ENCODE assay signal across 15 mouse cellular contexts in the genomic region with DNA sequence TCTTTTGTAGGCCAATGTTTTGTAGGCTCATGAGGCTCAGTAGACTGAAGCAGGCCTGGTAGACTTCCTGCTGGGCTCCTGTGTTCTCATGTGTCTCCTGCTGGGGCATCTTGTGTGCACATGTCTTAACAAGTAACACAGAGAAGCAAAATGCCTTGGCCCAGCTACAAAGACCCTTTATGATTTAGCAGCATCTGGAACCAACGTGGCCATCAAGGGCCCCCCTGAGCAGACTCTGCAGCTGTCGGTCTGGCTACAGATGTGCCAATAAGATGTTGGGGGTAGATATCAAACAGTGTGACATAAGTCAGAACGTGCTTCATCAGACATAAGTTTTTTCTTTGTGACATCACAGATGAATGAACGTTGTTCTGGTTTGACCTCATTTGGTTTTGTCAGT.
"Had no signal": no experiment of that assay in that cellular context is flagged by ENCODE, and none has a peak within 500 bp of the region (broad histone marks: within the 10 kb centered on the region; RNA-seq: fewer than 3 reads in every experiment).

No protein-coding gene starts in this region.

- H3K4me3 ChIP-seq: midbrain, embryonic 10.5 days; midbrain, embryonic 15.5 days; stomach, embryonic 15.5 days had no signal

- H3K9ac ChIP-seq: liver, embryonic 14.5 days; midbrain, embryonic 15.5 days; stomach, embryonic 15.5 days had no signal

- H3K4me2 ChIP-seq: midbrain, embryonic 15.5 days; stomach, embryonic 15.5 days had no signal

- H3K36me3 ChIP-seq: midbrain, embryonic 10.5 days; midbrain, embryonic 15.5 days; stomach, embryonic 15.5 days had no signal

- ATAC-seq: midbrain, embryonic 15.5 days had no signal

- H3K27ac ChIP-seq: kidney, postnatal 0 days; liver, embryonic 14.5 days; midbrain, embryonic 10.5 days; midbrain, embryonic 15.5 days; stomach, embryonic 15.5 days had no signal

- DNase-seq: kidney, adult 11 months; kidney, adult 9 months; kidney, postnatal 36 days; layer of hippocampus, adult 9-11 months; layer of hippocampus, postnatal 36 days; liver; lung, adult 18-20 months; lung, postnatal 36 days; thymus, adult 2 months; thymus, postnatal 36 days had no signal

- H3K27me3 ChIP-seq: midbrain, embryonic 15.5 days; stomach, embryonic 15.5 days had no signal

- H3K4me1 ChIP-seq: midbrain, embryonic 10.5 days; midbrain, embryonic 15.5 days; stomach, embryonic 15.5 days had no signal

- H3K9me3 ChIP-seq: midbrain, embryonic 10.5 days; midbrain, embryonic 15.5 days; stomach, embryonic 15.5 days had no signal
